Mouse (Mus musculus): ENCODE data around the gene Scaf8.
"Not testable (repeated sequence)": the region's sequence is repeated elsewhere in the genome, so short reads cannot be mapped to it uniquely, and the experiment has no call there.

DNA sequence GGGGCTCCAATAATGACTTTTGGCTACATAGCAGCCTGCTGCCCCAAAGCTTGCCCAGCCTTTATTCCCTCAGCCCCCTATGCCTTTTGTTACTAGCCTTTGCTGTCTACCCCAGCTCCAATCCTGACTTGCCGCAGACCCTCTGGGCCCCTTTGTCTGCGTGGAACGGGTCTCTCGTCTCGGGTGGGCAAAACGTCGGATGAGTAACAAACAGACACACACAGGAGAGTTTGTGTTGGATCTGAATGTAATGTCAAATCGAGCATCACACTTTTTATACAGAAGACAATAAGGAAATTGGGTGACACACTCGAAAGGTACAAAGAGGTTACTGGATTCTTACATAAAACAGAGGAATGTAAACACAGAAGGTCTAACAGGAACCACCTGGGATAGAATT is 36.8 kb upstream of the Scaf8 start:
- not testable (repeated sequence) for TF ChIP-seq POLR2A, CTCF (IDR thresholded peaks at IDR 0.05; ENCODE audit: insufficient read depth, low read depth, low read length)

All from olfactory bulb, adult 2 months (tissue).